ENCODE assay signal across 24 mouse cellular contexts in the genomic region with DNA sequence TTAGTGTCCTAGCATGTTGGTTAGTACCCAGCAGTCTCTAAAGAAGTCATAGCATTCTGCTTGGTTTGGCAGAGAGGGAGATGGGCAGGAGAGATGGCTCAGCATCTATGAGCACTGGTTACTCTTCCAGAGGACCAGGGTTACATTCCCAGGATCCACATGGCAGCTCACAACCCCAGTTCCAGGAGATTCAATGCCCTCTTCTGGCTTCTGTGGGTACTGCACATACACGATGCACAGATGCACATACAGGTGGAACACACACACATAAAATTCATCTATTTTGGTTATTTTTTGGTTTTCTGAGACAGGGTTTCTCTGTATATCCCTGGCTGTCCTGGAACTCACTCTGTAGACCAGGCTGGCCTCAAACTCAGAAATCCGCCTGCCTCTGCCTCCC. TPM values are rescaled to one million over a fixed set of nuclear protein-coding genes. Genes with fewer than 3 reads are reported as not detected.
A peak's percentile ranks its signal among the peaks of the same experiment; 100 is the strongest.
DNase-seq lines count a peak whose midpoint lies in the region; ATAC-seq and TF ChIP-seq lines count a peak whose summit lies in the region.
"Had no signal": no experiment of that assay in that cellular context is flagged by ENCODE, and none has a peak within 500 bp of the region (broad histone marks: within the 10 kb centered on the region; RNA-seq: fewer than 3 reads in every experiment).

No protein-coding gene starts in this region.

- H3K4me3 ChIP-seq in hindbrain, postnatal 0 days (ENCODE audit: low read length), result no peak overlapping the region
- no peak overlapping the region for H3K4me3 ChIP-seq in hindbrain, embryonic 12.5 days
- no peak overlapping the region for H3K4me3 ChIP-seq in lung, postnatal 0 days (ENCODE audit: low read depth, low read length)
- no peak overlapping the region for H3K4me3 ChIP-seq in ES-E14 (ENCODE audit: insufficient read depth in 1 of 2, low read depth in 1 of 2, low read length in 2 of 2, poor library complexity in 1 of 2, severe bottlenecking in 1 of 2)
- H3K4me3 ChIP-seq: embryonic facial prominence, embryonic 15.5 days; forebrain, embryonic 10.5 days; heart, embryonic 12.5 days; left cerebral cortex, adult 2 months; lung, embryonic 15.5 days; midbrain, embryonic 13.5 days; neural tube, embryonic 13.5 days had no signal

- no peak for TF ChIP-seq EP300 in lung, postnatal 0 days (IDR thresholded peaks at IDR 0.05)

- H3K9me3 ChIP-seq in hindbrain, postnatal 0 days (ENCODE audit: low read length), result no peaks in the 10 kb centered on the region
- H3K9me3 ChIP-seq in hindbrain, embryonic 12.5 days (replicated peaks), result 0 out of 2 replicates have a peak, but pooled peaks cover 4% of the 10 kb centered on the region
- no peaks in the 10 kb centered on the region for H3K9me3 ChIP-seq in lung, postnatal 0 days (ENCODE audit: low read length)
- H3K9me3 ChIP-seq in ES-E14 (ENCODE audit: control insufficient read depth, insufficient read depth, low read depth, low read length), result no peaks in the 10 kb centered on the region
- H3K9me3 ChIP-seq: embryonic facial prominence, embryonic 15.5 days; forebrain, embryonic 10.5 days; lung, embryonic 15.5 days; neural tube, embryonic 13.5 days had no signal

- H3K9ac ChIP-seq in hindbrain, postnatal 0 days (replicated peaks; ENCODE audit: low read length), result no peak overlapping the region
- no peak overlapping the region for H3K9ac ChIP-seq in hindbrain, embryonic 12.5 days
- H3K9ac ChIP-seq in lung, postnatal 0 days (replicated peaks; ENCODE audit: low read depth), result no peak overlapping the region
- H3K9ac ChIP-seq in ES-E14 (ENCODE audit: insufficient read depth, low read depth, low read length, poor library complexity, severe bottlenecking), result no peak overlapping the region
- H3K9ac ChIP-seq: embryonic facial prominence, embryonic 15.5 days; heart, embryonic 12.5 days; hindbrain, embryonic 14.5 days; lung, embryonic 15.5 days; midbrain, embryonic 13.5 days; neural tube, embryonic 13.5 days had no signal

- H3K4me2 ChIP-seq in hindbrain, postnatal 0 days (ENCODE audit: low read depth, low read length), result no peak overlapping the region
- no peak overlapping the region for H3K4me2 ChIP-seq in hindbrain, embryonic 12.5 days (replicated peaks)
- H3K4me2 ChIP-seq in lung, postnatal 0 days (replicated peaks; ENCODE audit: low read depth, low read length), result no peak overlapping the region
- H3K4me2 ChIP-seq: embryonic facial prominence, embryonic 15.5 days; heart, embryonic 12.5 days; hindbrain, embryonic 14.5 days; lung, embryonic 15.5 days; midbrain, embryonic 13.5 days; neural tube, embryonic 13.5 days had no signal

- no peaks in the 10 kb centered on the region for H3K36me3 ChIP-seq in hindbrain, postnatal 0 days (ENCODE audit: insufficient read depth, low read length)
- no peaks in the 10 kb centered on the region for H3K36me3 ChIP-seq in hindbrain, embryonic 12.5 days
- no peaks in the 10 kb centered on the region for H3K36me3 ChIP-seq in lung, postnatal 0 days (ENCODE audit: insufficient read depth, low read length)
- H3K36me3 ChIP-seq in ES-E14 (ENCODE audit: control insufficient read depth, insufficient read depth, low read length, poor library complexity, severe bottlenecking), result no peaks in the 10 kb centered on the region
- H3K36me3 ChIP-seq: embryonic facial prominence, embryonic 15.5 days; forebrain, embryonic 10.5 days; heart, embryonic 12.5 days; lung, embryonic 15.5 days; midbrain, embryonic 13.5 days; neural tube, embryonic 13.5 days had no signal

- in situ Hi-C loops in ES-E14 (cut with MboI; ENCODE audit: low sequenced_read_pairs in 2 of 2, unreplicated experiment in 2 of 2), result no loop called here

- TF ChIP-seq CTCF in hindbrain, postnatal 0 days (IDR thresholded peaks at IDR 0.05; ENCODE audit: low read depth), result 0 out of 2 replicates have a peak, but pooled peaks have one; percentile 10
- 0 out of 2 replicates have a peak, but pooled peaks have one; percentile 20 for TF ChIP-seq CTCF in lung, postnatal 0 days (IDR thresholded peaks at IDR 0.05)

- WGBS in hindbrain, postnatal 0 days, result 98% methylated on average over 2 of the region's 2 CpGs
- WGBS in hindbrain, embryonic 12.5 days, result 95% methylated on average over 2 of the region's 2 CpGs
- WGBS in lung, postnatal 0 days, result 88% methylated on average over 2 of the region's 2 CpGs

- ATAC-seq in hindbrain, postnatal 0 days, result no peak
- no peak for ATAC-seq in hindbrain, embryonic 12.5 days (ENCODE audit: low FRiP score)
- no peak for ATAC-seq in lung, postnatal 0 days
- ATAC-seq in megakaryocyte progenitor cell, adult 5-6 weeks (replicated peaks; ENCODE audit: poor library complexity), result no peak
- ATAC-seq: midbrain, embryonic 13.5 days had no signal

- DNase-seq in hindbrain, postnatal 0 days (ENCODE audit: low spot score), result no peak
- DNase-seq in lung, postnatal 0 days (ENCODE audit: low spot score), result no peak
- DNase-seq in lung, postnatal 4 days, result no peak
- DNase-seq in ES-E14 (ENCODE audit: low read depth, low spot score), result peak; percentile 50
- DNase-seq in naive thymus-derived CD4-positive, alpha-beta T cell, adult 2 months (ENCODE audit: low read depth), result peak; percentile 44
- no peak for DNase-seq in cerebellum, adult 8-10 months
- DNase-seq: adrenal gland, adult 8-10 months; cerebellum, postnatal 10 days; embryo, embryonic 11 days; heart, postnatal 14 days; kidney, adult 11 months; kidney, postnatal 10 days; left cerebral cortex, postnatal 4 days; thymus, adult 18-20 months had no signal

- H3K27ac ChIP-seq in hindbrain, postnatal 0 days, result no peak overlapping the region
- no peak overlapping the region for H3K27ac ChIP-seq in hindbrain, embryonic 12.5 days
- no peak overlapping the region for H3K27ac ChIP-seq in lung, postnatal 0 days (ENCODE audit: low read length)
- no peak overlapping the region for H3K27ac ChIP-seq in ES-E14 (ENCODE audit: insufficient read depth, low read depth, low read length, poor library complexity, severe bottlenecking)
- H3K27ac ChIP-seq: embryonic facial prominence, embryonic 15.5 days; forebrain, embryonic 10.5 days; hindbrain, embryonic 14.5 days; left cerebral cortex, adult 2 months; lung, embryonic 15.5 days; midbrain, embryonic 13.5 days; neural tube, embryonic 13.5 days had no signal

- H3K4me1 ChIP-seq in hindbrain, postnatal 0 days (ENCODE audit: insufficient read depth, low read length), result no peaks in the 10 kb centered on the region
- H3K4me1 ChIP-seq in hindbrain, embryonic 12.5 days, result no peaks in the 10 kb centered on the region
- no peaks in the 10 kb centered on the region for H3K4me1 ChIP-seq in lung, postnatal 0 days (ENCODE audit: insufficient read depth, low read depth, low read length)
- H3K4me1 ChIP-seq in ES-E14 (ENCODE audit: control insufficient read depth in 2 of 2, insufficient read depth in 2 of 2, low read length in 2 of 2, poor library complexity in 1 of 2), result 0 out of 4 replicates have a peak, but pooled peaks cover 0 to 1% of the 10 kb centered on the region in 2 experiments
- H3K4me1 ChIP-seq: embryonic facial prominence, embryonic 15.5 days; forebrain, embryonic 10.5 days; heart, embryonic 12.5 days; lung, embryonic 15.5 days; midbrain, embryonic 13.5 days had no signal

- no peaks in the 10 kb centered on the region for H3K27me3 ChIP-seq in hindbrain, postnatal 0 days (ENCODE audit: insufficient read depth, low read length)
- H3K27me3 ChIP-seq in hindbrain, embryonic 12.5 days, result no peaks in the 10 kb centered on the region
- no peaks in the 10 kb centered on the region for H3K27me3 ChIP-seq in lung, postnatal 0 days (replicated peaks; ENCODE audit: insufficient read depth, low read length)
- H3K27me3 ChIP-seq: embryonic facial prominence, embryonic 15.5 days; heart, embryonic 12.5 days; lung, embryonic 15.5 days; midbrain, embryonic 13.5 days; neural tube, embryonic 13.5 days had no signal

TF ChIP-seq in ES-E14, 5 proteins besides CTCF, POLR2A, EP300 and RAD21:
- no peak for TF ChIP-seq CHD2 (IDR thresholded peaks at IDR 0.05; ENCODE audit: low read depth, low read length)
- TF ChIP-seq MAFK (IDR thresholded peaks at IDR 0.05; ENCODE audit: insufficient read depth, low read depth, low read length), result no peak
- TF ChIP-seq ZC3H11A (IDR thresholded peaks at IDR 0.05; ENCODE audit: borderline replicate concordance, low read depth, low read length), result no peak
- no peak for TF ChIP-seq HCFC1 (IDR thresholded peaks at IDR 0.05; ENCODE audit: borderline replicate concordance, insufficient read depth, low read length)
- no peak for TF ChIP-seq ZNF384 (IDR thresholded peaks at IDR 0.05; ENCODE audit: low read depth, low read length)
TF ChIP-seq in ES-E14: peak in this region for 0.

RNA-seq across cellular contexts. Expression of gene Snx11, which starts 22.1 kb away (rescaled TPM):
- 66.0 and 71.4 TPM in 2 replicates for total RNA-seq in hindbrain, postnatal 0 days (2014; rRNA removed)
- 36.5 and 40.9 TPM in 2 replicates for polyA plus RNA-seq in hindbrain, postnatal 0 days (2015; fragmentation: Nextera tagmentation; extraction: Ambion mirVana)
- polyA plus RNA-seq in hindbrain, embryonic 12.5 days (2016; fragmentation: Nextera tagmentation; extraction: Ambion mirVana), result 40.5 and 45.1 TPM in 2 replicates
- polyA plus RNA-seq in lung, postnatal 0 days (2015; fragmentation: Nextera tagmentation; extraction: Ambion mirVana), result 18.4 and 18.7 TPM in 2 replicates
- total RNA-seq in ES-E14 (2012; rRNA removed), result 55.6 and 57.6 TPM in 2 replicates
- 8.6 and 9.6 TPM in 2 replicates for total RNA-seq in megakaryocyte progenitor cell, adult 5-6 weeks (2015)
- total RNA-seq in megakaryocyte progenitor cell, adult 5-6 weeks (2017), result 16.9 and 17.3 TPM in 2 replicates

RNA-seq across cellular contexts. Expression of gene Cbx1, which starts 33.6 kb away (rescaled TPM):
- 23.1 and 27.9 TPM in 2 replicates for total RNA-seq in hindbrain, postnatal 0 days (2014; rRNA removed)
- polyA plus RNA-seq in hindbrain, postnatal 0 days (2015; fragmentation: Nextera tagmentation; extraction: Ambion mirVana), result 57.2 and 63.0 TPM in 2 replicates
- 136 TPM in 2 replicates for polyA plus RNA-seq in hindbrain, embryonic 12.5 days (2016; fragmentation: Nextera tagmentation; extraction: Ambion mirVana)
- 48.6 and 54.0 TPM in 2 replicates for polyA plus RNA-seq in lung, postnatal 0 days (2015; fragmentation: Nextera tagmentation; extraction: Ambion mirVana)
- total RNA-seq in ES-E14 (2012; rRNA removed), result 112 and 153 TPM in 2 replicates
- 61.3 and 70.5 TPM in 2 replicates for total RNA-seq in megakaryocyte progenitor cell, adult 5-6 weeks (2015)
- 94.4 and 116 TPM in 2 replicates for total RNA-seq in megakaryocyte progenitor cell, adult 5-6 weeks (2017)

Comparison
In these comparisons a context has a peak if more than half of its experiments do, and no peak if none do; other contexts are left out.
1. DNase-seq: peak in ES-E14 (single experiment) and naive thymus-derived CD4-positive, alpha-beta T cell, adult 2 months (single experiment); none in hindbrain, postnatal 0 days (single experiment), lung, postnatal 0 days (single experiment), lung, postnatal 4 days (0 of 2) and cerebellum, adult 8-10 months (single experiment).